Mouse (Mus musculus): ENCODE data around the gene Olfr464.
"Not testable (repeated sequence)": the region's sequence is repeated elsewhere in the genome, so short reads cannot be mapped to it uniquely, and the experiment has no call there.

Gene Olfr464

GRCm38 (mm10) chr11:87920966-87921365 lies at the start of gene Olfr464:
Gene Olfr464, minus strand, starts transcription at chr11:87920967.
- DNase-seq: peak; percentile 67

GRCm38 (mm10) chr11:87968356-87969122 lies 47.8 kb upstream of the Olfr464 start:
- DNase-seq: peak; percentile 46

- DNase-seq: peak; percentile 82
These were observed 47.0 kb upstream of the Olfr464 start for GRCm38 (mm10) chr11:87967692-87968289.

- DNase-seq: peak; percentile 10
These were observed 45.4 kb upstream of the Olfr464 start for GRCm38 (mm10) chr11:87966214-87966613.

- no peak for DNase-seq
These were observed 44.5 kb upstream of the Olfr464 start for GRCm38 (mm10) chr11:87965293-87965692.

GRCm38 (mm10) chr11:87957066-87957465 lies 36.3 kb upstream of the Olfr464 start:
- DNase-seq: peak; percentile 35

GRCm38 (mm10) chr11:87955144-87955543 lies 34.4 kb upstream of the Olfr464 start:
- no peak for DNase-seq

GRCm38 (mm10) chr11:87949990-87950389 lies 29.2 kb upstream of the Olfr464 start:
- DNase-seq: no peak

- DNase-seq: no peak
These were observed 14.7 kb upstream of the Olfr464 start for GRCm38 (mm10) chr11:87935467-87935866.

GRCm38 (mm10) chr11:87933731-87934130 lies 13.0 kb upstream of the Olfr464 start:
- DNase-seq: no peak

GRCm38 (mm10) chr11:87930348-87930747 lies 9.6 kb upstream of the Olfr464 start:
- no peak for DNase-seq

- no peak for DNase-seq
These were observed 466 bp downstream of the Olfr464 start for GRCm38 (mm10) chr11:87920301-87920700.

GRCm38 (mm10) chr11:87916005-87916404 lies 4.8 kb downstream of the Olfr464 start:
- DNase-seq: no peak

- no peak for DNase-seq
These were observed 16.4 kb downstream of the Olfr464 start for GRCm38 (mm10) chr11:87904331-87904730.

- no peak for DNase-seq
These were observed 23.5 kb downstream of the Olfr464 start, which contains the start of gene Olfr463 for GRCm38 (mm10) chr11:87897287-87897686. Gene Olfr463, minus strand, starts transcription at chr11:87897387.

- no peak for DNase-seq
These were observed 28.6 kb downstream of the Olfr464 start, which contains the start of gene Olfr462 for GRCm38 (mm10) chr11:87892168-87892567. Gene Olfr462, minus strand, starts transcription at chr11:87892268.

GRCm38 (mm10) chr11:87884856-87885255 lies 35.9 kb downstream of the Olfr464 start:
- no peak for DNase-seq

GRCm38 (mm10) chr11:87883493-87883892 lies 37.3 kb downstream of the Olfr464 start:
- DNase-seq: no peak

GRCm38 (mm10) chr11:87881714-87882113 lies 39.1 kb downstream of the Olfr464 start:
- no peak for DNase-seq

- no peak for DNase-seq
These were observed 40.9 kb downstream of the Olfr464 start for GRCm38 (mm10) chr11:87879826-87880225.

- no peak for DNase-seq
These were observed 45.3 kb downstream of the Olfr464 start, which contains the start of gene Epx for GRCm38 (mm10) chr11:87875436-87875835. Gene Epx, minus strand, starts transcription at chr11:87875536.

GRCm38 (mm10) chr11:87871766-87872165 lies 49.0 kb downstream of the Olfr464 start:
- DNase-seq: no peak

GRCm38 (mm10) chr11:87870096-87870495 lies 50.7 kb downstream of the Olfr464 start:
- DNase-seq: no peak

GRCm38 (mm10) chr11:87866891-87867290 lies 53.9 kb downstream of the Olfr464 start:
- not testable (repeated sequence) for DNase-seq
